Mouse (Mus musculus): Measurements from ENCODE around the gene Alk. TPM values are rescaled to one million over a fixed set of nuclear protein-coding genes. Genes with fewer than 3 reads are reported as not detected.

Alk gene
- polyA plus RNA-seq, 1 experiment = not detected

- no peak for TF ChIP-seq GATA1 (IDR thresholded peaks at IDR 0.05; ENCODE audit: low read length)
These were observed 247.6 kb downstream of the Alk start for GRCm38 (mm10) chr17:72356759-72357302.

- no peak for TF ChIP-seq GATA1 (IDR thresholded peaks at IDR 0.05; ENCODE audit: low read length)
These were observed 265.0 kb downstream of the Alk start for GRCm38 (mm10) chr17:72339437-72339836.

- TF ChIP-seq GATA1 (IDR thresholded peaks at IDR 0.05; ENCODE audit: low read length) = no peak
These were observed 271.5 kb downstream of the Alk start for GRCm38 (mm10) chr17:72332909-72333308.

GRCm38 (mm10) chr17:72325941-72326340 lies 278.5 kb downstream of the Alk start:
- TF ChIP-seq GATA1 (IDR thresholded peaks at IDR 0.05; ENCODE audit: low read length) = no peak

- TF ChIP-seq GATA1 (IDR thresholded peaks at IDR 0.05; ENCODE audit: low read length) = no peak
These were observed 284.9 kb downstream of the Alk start for GRCm38 (mm10) chr17:72319576-72319975.

- no peak for TF ChIP-seq GATA1 (IDR thresholded peaks at IDR 0.05; ENCODE audit: low read length)
These were observed 304.8 kb downstream of the Alk start for GRCm38 (mm10) chr17:72299651-72300050.

- no peak for TF ChIP-seq GATA1 (IDR thresholded peaks at IDR 0.05; ENCODE audit: low read length)
These were observed 308.1 kb downstream of the Alk start for GRCm38 (mm10) chr17:72296349-72296748.

GRCm38 (mm10) chr17:72293267-72293580 lies 311.2 kb downstream of the Alk start:
- no peak for TF ChIP-seq GATA1 (IDR thresholded peaks at IDR 0.05; ENCODE audit: low read length)

GRCm38 (mm10) chr17:72292444-72293266 lies 311.8 kb downstream of the Alk start:
- TF ChIP-seq GATA1 (IDR thresholded peaks at IDR 0.05; ENCODE audit: low read length) = no peak

- TF ChIP-seq GATA1 (IDR thresholded peaks at IDR 0.05; ENCODE audit: low read length) = no peak
These were observed 318.5 kb downstream of the Alk start for GRCm38 (mm10) chr17:72285961-72286360.

GRCm38 (mm10) chr17:72278296-72278695 lies 326.1 kb downstream of the Alk start:
- no peak for TF ChIP-seq GATA1 (IDR thresholded peaks at IDR 0.05; ENCODE audit: low read length)

GRCm38 (mm10) chr17:72276778-72277177 lies 327.6 kb downstream of the Alk start:
- no peak for TF ChIP-seq GATA1 (IDR thresholded peaks at IDR 0.05; ENCODE audit: low read length)

- TF ChIP-seq GATA1 (IDR thresholded peaks at IDR 0.05; ENCODE audit: low read length) = no peak
These were observed 329.0 kb downstream of the Alk start for GRCm38 (mm10) chr17:72275391-72275904.

GRCm38 (mm10) chr17:72274205-72274604 lies 330.2 kb downstream of the Alk start:
- TF ChIP-seq GATA1 (IDR thresholded peaks at IDR 0.05; ENCODE audit: low read length) = no peak

- TF ChIP-seq GATA1 (IDR thresholded peaks at IDR 0.05; ENCODE audit: low read length) = no peak
These were observed 332.8 kb downstream of the Alk start for GRCm38 (mm10) chr17:72271640-72272039.

- TF ChIP-seq GATA1 (IDR thresholded peaks at IDR 0.05; ENCODE audit: low read length) = no peak
These were observed 335.9 kb downstream of the Alk start for GRCm38 (mm10) chr17:72268529-72268928.

Data from G1E-ER4 (cell line).